Mouse (Mus musculus) lung, postnatal 10 days (tissue): Measurements from ENCODE around the gene Adgrf2.
A peak's percentile ranks its signal among the peaks of the same experiment; 100 is the strongest.

ENCODE experiments used
- DNase-seq: peaks from one replicate; pipeline ENCODE4 v3.0.0; 2021

Adgrf2 gene

GRCm38 (mm10) chr17:42741801-42742217, at the start of gene Adgrf2:
Gene Adgrf2, minus strand, starts transcription at chr17:42742179.
- DNase-seq = peak; percentile 65

GRCm38 (mm10) chr17:42790787-42791186, 48.8 kb upstream of the Adgrf2 start:
- peak; percentile 35 for DNase-seq

DNA sequence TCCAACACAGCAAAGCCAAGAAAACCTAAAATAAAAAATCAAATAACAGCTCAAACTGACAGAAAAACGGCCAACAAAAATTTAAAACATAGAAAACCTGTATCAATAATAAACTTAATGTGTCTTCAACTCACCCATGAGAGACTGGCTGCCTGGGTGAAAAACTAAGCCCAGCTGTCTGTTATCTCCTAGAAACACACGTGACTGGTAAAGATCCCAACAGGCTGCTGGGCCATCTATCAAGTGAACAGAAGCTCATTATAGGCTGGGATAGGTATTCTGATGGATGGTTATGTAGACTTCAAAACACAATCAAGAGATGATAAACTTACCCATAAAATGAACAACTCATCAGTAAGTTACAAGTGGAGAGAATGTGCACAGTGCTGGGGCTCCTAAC, 47.7 kb upstream of the Adgrf2 start:
- DNase-seq = no peak

DNA sequence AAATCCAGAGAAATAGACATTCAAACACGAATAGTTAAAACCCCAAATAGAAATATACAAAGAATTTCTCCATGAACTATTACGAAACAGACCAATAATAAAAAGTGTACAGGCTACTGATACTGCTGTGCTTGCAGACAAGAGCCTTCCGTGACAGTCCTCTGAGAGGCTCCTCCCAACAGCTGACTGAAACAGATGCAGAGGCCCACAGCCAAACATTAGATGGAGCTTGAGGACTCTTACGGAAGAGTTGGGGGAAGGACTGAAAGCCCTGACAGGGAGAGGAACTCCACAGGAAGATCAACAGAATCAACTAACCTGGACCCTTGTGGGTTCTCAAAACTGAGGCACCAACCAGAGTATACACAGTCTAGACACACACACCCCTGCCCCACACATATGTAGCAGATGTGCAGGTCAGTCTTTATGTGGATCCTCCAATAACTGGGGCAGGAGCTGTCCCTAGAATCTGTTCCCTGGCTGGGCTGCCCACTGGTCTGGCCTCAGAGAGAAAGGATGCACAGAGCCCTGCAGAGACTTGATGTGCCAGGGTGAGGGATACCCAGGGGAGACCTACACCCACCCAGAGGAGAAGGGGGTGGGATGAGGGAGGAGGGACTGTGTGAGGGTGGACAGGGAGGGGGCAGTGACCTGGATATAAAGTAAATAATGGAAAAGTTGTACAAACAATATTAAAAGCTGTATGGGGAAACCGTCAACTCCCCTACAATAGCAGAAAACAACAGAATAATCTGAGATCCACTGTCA, 46.9 kb upstream of the Adgrf2 start:
- peak; percentile 54 for DNase-seq

- DNase-seq = peak; percentile 79
Observed at GRCm38 (mm10) chr17:42782156-42782757, 40.3 kb upstream of the Adgrf2 start.

- no peak for DNase-seq
Observed at GRCm38 (mm10) chr17:42753791-42754190, 11.8 kb upstream of the Adgrf2 start.

DNA sequence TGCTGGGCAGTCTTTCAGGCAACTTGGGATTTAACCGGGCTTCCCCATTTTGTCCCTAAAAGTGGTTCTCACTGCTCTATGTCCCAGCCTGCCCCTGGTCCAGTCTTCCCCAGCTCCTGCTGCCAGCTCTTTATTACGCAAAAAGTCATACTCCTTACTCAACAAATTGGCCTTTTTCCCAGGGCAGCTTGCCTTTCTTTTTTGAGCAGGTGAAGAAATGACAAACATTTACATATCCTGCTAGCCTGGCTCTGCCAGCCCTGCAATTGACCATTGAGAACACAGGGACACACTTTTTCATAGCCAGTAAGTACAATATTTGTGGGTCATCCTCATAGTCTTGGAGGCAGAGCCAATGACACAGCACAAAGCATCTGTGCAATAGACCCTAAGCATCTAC, 10.2 kb upstream of the Adgrf2 start:
- peak; percentile 73 for DNase-seq

DNA sequence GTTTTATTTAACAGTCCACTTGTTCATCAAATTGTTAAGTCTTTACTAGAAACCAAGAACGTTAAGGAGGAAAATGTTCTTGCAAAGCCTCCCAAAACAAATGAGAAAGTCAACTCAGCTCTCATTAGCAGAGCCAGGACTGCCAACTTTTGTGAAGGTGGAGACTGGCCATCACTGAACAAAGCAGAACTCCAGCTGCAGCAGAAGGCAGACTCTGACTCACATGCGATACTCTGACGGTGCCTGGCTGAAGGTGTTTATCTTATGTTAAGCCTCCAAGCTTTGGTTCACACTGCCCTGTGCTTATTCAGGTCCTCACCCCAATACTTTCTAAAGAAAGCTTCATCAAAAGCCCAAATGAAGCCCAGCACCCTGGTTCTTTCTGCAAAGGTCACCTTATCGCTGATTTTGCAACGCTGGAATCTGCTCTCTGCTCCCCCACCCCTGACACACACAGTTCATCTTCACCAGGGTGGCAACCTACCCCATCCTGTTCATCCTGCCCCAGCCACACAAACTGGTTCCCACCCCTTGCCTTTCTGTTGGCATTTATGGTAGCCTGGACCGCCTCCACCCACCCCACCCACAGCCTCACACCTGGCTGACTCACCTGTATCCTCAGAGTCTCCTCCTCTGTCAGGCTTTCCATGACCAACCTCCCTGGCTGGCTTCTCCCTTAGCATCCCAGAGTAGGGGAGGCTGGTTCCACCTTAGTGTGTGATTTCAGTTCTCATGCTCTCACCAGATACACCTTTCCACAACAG, 3.9 kb upstream of the Adgrf2 start:
- no peak for DNase-seq

- no peak for DNase-seq
Observed at GRCm38 (mm10) chr17:42742823-42743222, 844 bp upstream of the Adgrf2 start.

GRCm38 (mm10) chr17:42738794-42739193, 3.2 kb downstream of the Adgrf2 start:
- no peak for DNase-seq

DNA sequence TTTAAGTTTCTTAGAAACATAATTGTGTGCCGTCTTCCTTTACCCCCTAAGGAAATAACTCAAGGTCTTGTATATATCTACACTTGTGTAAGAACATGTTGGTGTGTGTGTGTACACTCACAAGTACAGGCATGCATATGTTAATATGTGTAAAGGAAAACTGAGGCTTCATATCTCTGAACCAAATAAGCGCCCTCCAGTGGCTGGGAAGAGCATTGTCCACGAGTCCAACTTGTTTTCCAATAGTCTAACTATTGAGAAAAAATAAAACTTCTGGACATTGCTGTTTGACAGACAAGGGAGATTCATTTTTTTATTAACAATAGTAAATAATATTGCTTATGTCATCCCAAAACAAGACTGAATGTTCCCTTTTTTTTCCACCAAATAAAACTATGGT, 24.8 kb downstream of the Adgrf2 start:
- no peak for DNase-seq

DNA sequence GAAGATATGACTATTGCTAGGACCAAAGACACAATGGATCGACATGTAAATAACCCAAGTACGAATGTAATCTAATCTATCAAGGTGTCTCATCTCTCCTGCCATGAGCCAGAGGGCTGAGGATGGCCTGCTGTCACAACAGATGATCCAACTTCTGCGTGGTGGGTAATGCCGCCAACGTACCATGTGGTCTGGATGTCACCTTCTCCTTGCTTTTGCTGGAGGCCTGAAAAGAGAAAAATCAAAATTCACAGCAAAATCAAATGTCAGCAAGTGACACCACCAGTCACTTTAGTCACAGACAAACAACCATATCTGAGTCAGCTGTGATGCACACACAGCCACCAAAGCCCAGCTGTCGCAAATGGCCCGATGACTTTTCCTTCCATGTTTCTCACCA, 27.0 kb downstream of the Adgrf2 start:
- DNase-seq = peak; percentile 7

GRCm38 (mm10) chr17:42710717-42711116, 31.3 kb downstream of the Adgrf2 start:
- no peak for DNase-seq

DNA sequence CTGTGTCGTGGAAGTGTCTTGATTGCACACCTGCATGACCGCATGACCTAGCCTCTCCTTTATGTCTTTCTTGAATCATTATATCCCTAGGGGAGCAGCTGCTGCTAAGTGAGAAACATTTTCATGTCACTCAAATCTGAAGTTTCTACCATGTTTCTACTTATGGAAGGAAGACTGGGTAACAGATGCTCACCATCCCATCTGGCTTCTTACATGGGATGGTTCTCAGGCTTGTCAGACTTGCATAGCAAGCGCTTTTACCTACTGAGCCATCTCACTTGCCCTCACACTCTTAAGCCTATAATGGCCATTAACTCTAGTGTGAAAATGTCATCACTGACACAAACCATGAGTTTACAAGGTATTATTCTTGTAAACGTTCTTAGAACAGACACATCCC, 36.4 kb downstream of the Adgrf2 start:
- DNase-seq = no peak

GRCm38 (mm10) chr17:42702198-42702597, 39.8 kb downstream of the Adgrf2 start:
- DNase-seq = no peak

- peak; percentile 15 for DNase-seq
Observed at GRCm38 (mm10) chr17:42694730-42695129, 47.2 kb downstream of the Adgrf2 start.

- DNase-seq = no peak
Observed at GRCm38 (mm10) chr17:42692136-42692535, 49.8 kb downstream of the Adgrf2 start, which contains the start of gene Adgrf4. Gene Adgrf4, minus strand, starts transcription at chr17:42692284.

GRCm38 (mm10) chr17:42690531-42690930, 51.4 kb downstream of the Adgrf2 start:
- no peak for DNase-seq
